Mouse (Mus musculus) cortical plate, adult 2 months (tissue): ENCODE measurements around the gene Slc28a1.

Experiments
- CTCF ChIP-seq: fragments of 200-500 bp; IDR thresholded peaks from 2 replicates; pipeline ENCODE4 v1.5.1; 2011; ENCODE audit warnings: mild to moderate bottlenecking, control low read depth, low read length; ENCODE audit not compliant: insufficient read depth; ENCODE audit errors: extremely low read depth
- POLR2A ChIP-seq: fragments of 200-500 bp; IDR thresholded peaks from 2 replicates; pipeline ENCODE4 v1.6.1; 2011; ENCODE audit warnings: mild to moderate bottlenecking, low read length, control low read depth; ENCODE audit not compliant: insufficient read depth; ENCODE audit errors: extremely low read depth

- TF ChIP-seq CTCF (no peak), POLR2A (no peak)
Observed at GRCm38 (mm10) chr7:81195509-81195908, 80.9 kb downstream of the Slc28a1 start.
